Mouse (Mus musculus): Measurements from ENCODE around the gene Lipn. TPM values are rescaled to one million over a fixed set of nuclear protein-coding genes. Genes with fewer than 3 reads are reported as not detected.

The Lipn gene
- polyA plus RNA-seq (2012; rRNA removed) = not detected in 2 replicates

DNA sequence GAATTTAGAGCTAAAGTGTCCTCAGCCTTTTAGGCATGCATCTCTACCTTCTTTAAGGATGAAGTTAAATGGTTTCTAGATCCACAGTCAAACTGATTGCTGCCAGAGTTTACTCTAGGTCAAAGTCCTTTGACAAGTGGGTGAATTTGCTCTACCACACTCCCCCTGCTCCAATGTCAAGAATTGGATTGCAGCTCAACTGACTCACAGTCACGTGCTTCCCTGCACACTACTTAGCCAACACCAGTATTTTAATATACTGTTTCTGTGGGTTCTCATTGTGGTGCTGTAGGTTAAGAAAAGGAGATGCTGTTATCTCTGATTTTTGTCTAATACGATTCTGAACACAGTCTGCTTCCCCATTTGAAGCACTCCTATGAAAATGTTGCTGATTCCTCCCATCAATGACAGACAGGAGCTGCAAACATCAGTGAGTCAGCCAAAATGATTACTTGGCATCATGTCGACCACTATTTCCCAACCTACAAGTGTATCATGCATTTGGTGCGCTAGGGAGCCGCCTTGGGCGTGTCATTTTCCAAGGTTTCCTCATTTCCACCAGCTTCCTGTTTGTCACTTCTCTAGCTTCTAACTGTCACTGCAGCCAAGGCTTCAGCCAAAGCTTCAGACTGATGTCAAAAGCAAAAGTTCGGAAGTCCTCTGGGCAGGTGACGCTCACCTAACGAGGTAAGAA, at the start of gene Lipn:
Gene Lipn, plus strand, starts transcription at position 580 of the 694 bp plus-strand sequence.

GRCm38 (mm10) chr19:34100633-34101032, 33.5 kb downstream of the Lipn start, which contains the start of gene Lipm:
Gene Lipm, plus strand, starts transcription at chr19:34100933.

Other genes starting within 250 kb of the Lipn start
- gene Lipf, start 106.2 kb upstream of the Lipn start, polyA plus RNA-seq (2012; rRNA removed) = not detected in 2 replicates
- not detected in 2 replicates for gene Lipk, start 59.1 kb upstream of the Lipn start, polyA plus RNA-seq (2012; rRNA removed)
- gene Lipm, start 33.6 kb downstream of the Lipn start, polyA plus RNA-seq (2012; rRNA removed) = 0.21 TPM in 1 of 2 replicates, not detected in the other
- 0.05 and 0.23 TPM in 2 replicates for gene Ankrd22, start 98.7 kb downstream of the Lipn start, polyA plus RNA-seq (2012; rRNA removed)
- gene Stambpl1, start 124.9 kb downstream of the Lipn start, polyA plus RNA-seq (2012; rRNA removed) = 5.4 and 6.0 TPM in 2 replicates
- 20.2 and 64.5 TPM in 2 replicates for gene Acta2, start 188.2 kb downstream of the Lipn start, polyA plus RNA-seq (2012; rRNA removed)
- gene Fas, start 223.3 kb downstream of the Lipn start, polyA plus RNA-seq (2012; rRNA removed) = 0.44 and 1.5 TPM in 2 replicates

All from central nervous system, embryonic 14 days (tissue).